Mouse (Mus musculus): ENCODE results near the gene Tdrd5. TPM values are rescaled to one million over a fixed set of nuclear protein-coding genes. Genes with fewer than 3 reads are reported as not detected.

Gene Tdrd5
- 1.3 TPM in 2 replicates for polyA plus RNA-seq (2015; fragmentation: Nextera tagmentation; extraction: Ambion mirVana)

GRCm38 (mm10) chr1:156302911-156303749 lies at the start of gene Tdrd5:
Tdrd5 (minus strand) TSS chr1:156303664.
- Histone ChIP-seq H3K9ac (ENCODE audit: low read length) (peak within 1 kb of the TSS; percentile 61), H3K36me3 (ENCODE audit: control insufficient read depth, insufficient read depth, low read length) (no peaks in the 10 kb centered on the region), H3K9me3 (ENCODE audit: control insufficient read depth, low read length) (peaks cover 5% of the 10 kb centered on the region), H3K27ac (ENCODE audit: low read length) (no peak within 1 kb of the TSS), H3K4me1 (replicated peaks; ENCODE audit: control insufficient read depth, insufficient read depth, low read length) (no peaks in the 10 kb centered on the region; the same call in 1 of the 2 replicates), H3K4me2 (ENCODE audit: low read depth, low read length) (peak within 1 kb of the TSS; percentile 99), H3K4me3 (ENCODE audit: low read length) (peak within 1 kb of the TSS; percentile 66), H3K27me3 (ENCODE audit: control insufficient read depth, insufficient read depth, low read depth, low read length) (peaks cover 40% of the 10 kb centered on the region)
- under 1% methylated on average over 69 of the region's 85 CpGs for WGBS
- ATAC-seq (ENCODE audit: low read depth), result peak; percentile 79

GRCm38 (mm10) chr1:156352466-156352865 lies 49.0 kb upstream of the Tdrd5 start:
- 85% methylated on average over 2 of the region's 2 CpGs for WGBS
- ATAC-seq (ENCODE audit: low read depth), result no peak

GRCm38 (mm10) chr1:156350441-156350840 lies 47.0 kb upstream of the Tdrd5 start:
- Histone ChIP-seq H3K27ac (ENCODE audit: low read length) (no peak overlapping the region), H3K4me2 (ENCODE audit: low read depth, low read length) (no peak overlapping the region), H3K9ac (ENCODE audit: low read length) (no peak overlapping the region), H3K4me1 (replicated peaks; ENCODE audit: control insufficient read depth, insufficient read depth, low read length) (no peaks in the 10 kb centered on the region), H3K4me3 (ENCODE audit: low read length) (no peak overlapping the region), H3K9me3 (ENCODE audit: control insufficient read depth, low read length) (no peaks in the 10 kb centered on the region), H3K36me3 (ENCODE audit: control insufficient read depth, insufficient read depth, low read length) (no peaks in the 10 kb centered on the region), H3K27me3 (ENCODE audit: control insufficient read depth, insufficient read depth, low read depth, low read length) (no peaks in the 10 kb centered on the region)
- ATAC-seq (ENCODE audit: low read depth), result no peak
- WGBS, result 79% methylated on average over 4 of the region's 4 CpGs

More at GRCm38 (mm10) chr1:156352466-156352865, 49.0 kb upstream of the Tdrd5 start:
- H3K9me3 ChIP-seq (ENCODE audit: control insufficient read depth, low read length), result no peaks in the 10 kb centered on the region
- no peak overlapping the region for H3K27ac ChIP-seq (ENCODE audit: low read length)
- H3K27me3 ChIP-seq (ENCODE audit: control insufficient read depth, insufficient read depth, low read depth, low read length), result no peaks in the 10 kb centered on the region
- H3K4me1 ChIP-seq (replicated peaks; ENCODE audit: control insufficient read depth, insufficient read depth, low read length), result no peaks in the 10 kb centered on the region
- no peaks in the 10 kb centered on the region for H3K36me3 ChIP-seq (ENCODE audit: control insufficient read depth, insufficient read depth, low read length)
- H3K4me3 ChIP-seq (ENCODE audit: low read length), result no peak overlapping the region
- no peak overlapping the region for H3K9ac ChIP-seq (ENCODE audit: low read length)
- H3K4me2 ChIP-seq (ENCODE audit: low read depth, low read length), result no peak overlapping the region

- Histone ChIP-seq H3K27me3 (ENCODE audit: control insufficient read depth, insufficient read depth, low read depth, low read length) (no peaks in the 10 kb centered on the region), H3K4me2 (ENCODE audit: low read depth, low read length) (no peak overlapping the region), H3K27ac (ENCODE audit: low read length) (no peak overlapping the region), H3K9ac (ENCODE audit: low read length) (no peak overlapping the region), H3K9me3 (ENCODE audit: control insufficient read depth, low read length) (no peaks in the 10 kb centered on the region), H3K4me1 (replicated peaks; ENCODE audit: control insufficient read depth, insufficient read depth, low read length) (no peaks in the 10 kb centered on the region), H3K36me3 (ENCODE audit: control insufficient read depth, insufficient read depth, low read length) (no peaks in the 10 kb centered on the region), H3K4me3 (ENCODE audit: low read length) (no peak overlapping the region)
- ATAC-seq (ENCODE audit: low read depth), result no peak
- WGBS, result 71% methylated on average over 4 of the region's 4 CpGs
Measured at GRCm38 (mm10) chr1:156349031-156349430, 45.6 kb upstream of the Tdrd5 start.

- no peak for ATAC-seq (ENCODE audit: low read depth)
- WGBS, result 85% methylated on average over 4 of the region's 4 CpGs
- Histone ChIP-seq H3K9me3 (ENCODE audit: control insufficient read depth, low read length) (no peaks in the 10 kb centered on the region), H3K4me2 (ENCODE audit: low read depth, low read length) (no peak overlapping the region), H3K9ac (ENCODE audit: low read length) (no peak overlapping the region), H3K4me1 (replicated peaks; ENCODE audit: control insufficient read depth, insufficient read depth, low read length) (no peaks in the 10 kb centered on the region), H3K27ac (ENCODE audit: low read length) (no peak overlapping the region), H3K36me3 (ENCODE audit: control insufficient read depth, insufficient read depth, low read length) (no peaks in the 10 kb centered on the region), H3K4me3 (ENCODE audit: low read length) (no peak overlapping the region), H3K27me3 (ENCODE audit: control insufficient read depth, insufficient read depth, low read depth, low read length) (no peaks in the 10 kb centered on the region)
Measured at GRCm38 (mm10) chr1:156345633-156346032, 42.2 kb upstream of the Tdrd5 start.

- Histone ChIP-seq H3K27me3 (ENCODE audit: control insufficient read depth, insufficient read depth, low read depth, low read length) (no peaks in the 10 kb centered on the region), H3K36me3 (ENCODE audit: control insufficient read depth, insufficient read depth, low read length) (no peaks in the 10 kb centered on the region), H3K9ac (ENCODE audit: low read length) (no peak overlapping the region), H3K4me3 (ENCODE audit: low read length) (no peak overlapping the region), H3K4me1 (replicated peaks; ENCODE audit: control insufficient read depth, insufficient read depth, low read length) (no peaks in the 10 kb centered on the region), H3K27ac (ENCODE audit: low read length) (no peak overlapping the region), H3K9me3 (ENCODE audit: control insufficient read depth, low read length) (no peaks in the 10 kb centered on the region), H3K4me2 (ENCODE audit: low read depth, low read length) (no peak overlapping the region)
- ATAC-seq (ENCODE audit: low read depth), result no peak
- 40% methylated on average over 4 of the region's 4 CpGs for WGBS
Measured at GRCm38 (mm10) chr1:156344433-156344832, 41.0 kb upstream of the Tdrd5 start.

- no peak overlapping the region for H3K4me2 ChIP-seq (ENCODE audit: low read depth, low read length)
- no peaks in the 10 kb centered on the region for H3K36me3 ChIP-seq (ENCODE audit: control insufficient read depth, insufficient read depth, low read length)
- no peak overlapping the region for H3K9ac ChIP-seq (ENCODE audit: low read length)
- no peaks in the 10 kb centered on the region for H3K4me1 ChIP-seq (replicated peaks; ENCODE audit: control insufficient read depth, insufficient read depth, low read length)
- H3K27me3 ChIP-seq (ENCODE audit: control insufficient read depth, insufficient read depth, low read depth, low read length), result no peaks in the 10 kb centered on the region
- H3K27ac ChIP-seq (ENCODE audit: low read length), result no peak overlapping the region
- 59% methylated on average over 4 of the region's 4 CpGs for WGBS
- no peak for ATAC-seq (ENCODE audit: low read depth)
- H3K9me3 ChIP-seq (ENCODE audit: control insufficient read depth, low read length), result no peaks in the 10 kb centered on the region
- no peak overlapping the region for H3K4me3 ChIP-seq (ENCODE audit: low read length)
Measured at GRCm38 (mm10) chr1:156340847-156341246, 37.4 kb upstream of the Tdrd5 start.

GRCm38 (mm10) chr1:156323126-156323525 lies 19.7 kb upstream of the Tdrd5 start:
- ATAC-seq (ENCODE audit: low read depth), result no peak
- 81% methylated on average over 9 of the region's 9 CpGs for WGBS
- Histone ChIP-seq H3K27ac (ENCODE audit: low read length) (no peak overlapping the region), H3K4me3 (ENCODE audit: low read length) (no peak overlapping the region), H3K4me2 (ENCODE audit: low read depth, low read length) (no peak overlapping the region), H3K9ac (ENCODE audit: low read length) (no peak overlapping the region), H3K36me3 (ENCODE audit: control insufficient read depth, insufficient read depth, low read length) (no peaks in the 10 kb centered on the region), H3K9me3 (ENCODE audit: control insufficient read depth, low read length) (no peaks in the 10 kb centered on the region), H3K4me1 (replicated peaks; ENCODE audit: control insufficient read depth, insufficient read depth, low read length) (no peaks in the 10 kb centered on the region), H3K27me3 (ENCODE audit: control insufficient read depth, insufficient read depth, low read depth, low read length) (no peaks in the 10 kb centered on the region)

- H3K27ac ChIP-seq (ENCODE audit: low read length), result no peak within 1 kb of the TSS
- no peaks in the 10 kb centered on the region for H3K36me3 ChIP-seq (ENCODE audit: control insufficient read depth, insufficient read depth, low read length)
- ATAC-seq (ENCODE audit: low read depth), result no peak
- peak within 1 kb of the TSS; percentile 22 for H3K4me3 ChIP-seq (ENCODE audit: low read length)
- peaks cover 20% of the 10 kb centered on the region for H3K27me3 ChIP-seq (ENCODE audit: control insufficient read depth, insufficient read depth, low read depth, low read length)
- H3K9me3 ChIP-seq (ENCODE audit: control insufficient read depth, low read length), result no peaks in the 10 kb centered on the region
- H3K9ac ChIP-seq (ENCODE audit: low read length), result no peak within 1 kb of the TSS
- 4% methylated on average over 29 of the region's 29 CpGs for WGBS
- peak within 1 kb of the TSS; percentile 51 for H3K4me2 ChIP-seq (ENCODE audit: low read depth, low read length)
- H3K4me1 ChIP-seq (replicated peaks; ENCODE audit: control insufficient read depth, insufficient read depth, low read length), result peaks cover 4% of the 10 kb centered on the region; the same call in 1 of the 2 replicates
Measured at GRCm38 (mm10) chr1:156310630-156311029, 7.2 kb upstream of the Tdrd5 start, which contains the start of gene Nphs2. Nphs2 (plus strand) TSS chr1:156310727.
